Mouse (Mus musculus) MEL (cell line): ENCODE results near the gene Gm20388.

Experiments
- CHD2 ChIP-seq: IDR thresholded peaks from 2 replicates; pipeline ENCODE4 v1.6.1; 2011; ENCODE audit warnings: low read length, improper control_type of control experiment
- CTCF ChIP-seq, 3 experiments: IDR thresholded peaks in 2 of 3; conservative IDR thresholded peaks in 1 of 3; 2 replicates each; pipeline ENCODE4 v1.5.1; 2011 to 2012; ENCODE audit warnings: low read length in 3 of 3, low read depth in 2 of 3, mild to moderate bottlenecking in 2 of 3, improper control_type of control experiment in 1 of 3, inconsistent platforms in 1 of 3, mixed read lengths in 1 of 3, moderate library complexity in 1 of 3; ENCODE audit not compliant: control insufficient read depth in 1 of 3, insufficient read depth in 1 of 3, poor library complexity in 1 of 3, severe bottlenecking in 1 of 3
- EP300 ChIP-seq, 2 experiments: IDR thresholded peaks; 2 replicates each; pipeline ENCODE4 v1.6.1; 2011; ENCODE audit warnings: improper control_type of control experiment in 2 of 2, low read length in 2 of 2, low read depth in 1 of 2, mild to moderate bottlenecking in 1 of 2
- JUND ChIP-seq: IDR thresholded peaks from 2 replicates; pipeline ENCODE4 v1.6.1; 2011; ENCODE audit warnings: low read depth, mild to moderate bottlenecking, improper control_type of control experiment, low read length
- KAT2A ChIP-seq: conservative IDR thresholded peaks from 2 replicates; pipeline ENCODE4 v1.6.1; 2012; ENCODE audit warnings: low read depth, low read length, improper control_type of control experiment, inconsistent platforms
- NRF1 ChIP-seq: IDR thresholded peaks from 2 replicates; pipeline ENCODE4 v1.6.1; 2014; ENCODE audit warnings: low read depth, mild to moderate bottlenecking, inconsistent platforms, low read length, improper control_type of control experiment, moderate library complexity; ENCODE audit not compliant: poor library complexity, insufficient read depth, severe bottlenecking
- POLR2A ChIP-seq, 2 experiments: IDR thresholded peaks; 2 replicates each; pipeline ENCODE4 v1.6.1; 2011 to 2012; ENCODE audit warnings: low read length in 2 of 2, mild to moderate bottlenecking in 2 of 2, control low read depth in 1 of 2, improper control_type of control experiment in 1 of 2, low read depth in 1 of 2, moderate library complexity in 1 of 2; ENCODE audit not compliant: control insufficient read depth in 1 of 2, insufficient read depth in 1 of 2, poor library complexity in 1 of 2
- TAL1 ChIP-seq: IDR thresholded peaks from 2 replicates; pipeline ENCODE4 v1.6.1; 2012; ENCODE audit warnings: mild to moderate bottlenecking, inconsistent platforms, low read length, moderate library complexity, mixed read lengths
- TCF12 ChIP-seq: IDR thresholded peaks from 2 replicates; pipeline ENCODE4 v1.6.1; 2014; ENCODE audit warnings: low read depth, mild to moderate bottlenecking, inconsistent platforms, low read length, improper control_type of control experiment, moderate library complexity
- USF1 ChIP-seq: IDR thresholded peaks from 2 replicates; pipeline ENCODE4 v1.6.1; 2014; ENCODE audit warnings: low read depth, mild to moderate bottlenecking, inconsistent platforms, low read length, improper control_type of control experiment, moderate library complexity

GRCm38 (mm10) chr8:120284265-120284664 is 373.6 kb downstream of the Gm20388 start:
- TF ChIP-seq EP300 (IDR thresholded peaks at IDR 0.05; ENCODE audit: low read depth in 1 of 2, low read length in 2 of 2) (no peak), NRF1 (no peak), CHD2 (no peak), POLR2A (IDR thresholded peaks at IDR 0.05; ENCODE audit: control insufficient read depth in 1 of 2, insufficient read depth in 1 of 2, low read depth in 1 of 2, low read length in 2 of 2, poor library complexity in 1 of 2) (no peak), CTCF (IDR thresholded peaks at IDR 0.05 in 2 of 3, conservative IDR thresholded peaks at IDR 0.05 in 1 of 3; ENCODE audit: control insufficient read depth in 1 of 3, insufficient read depth in 1 of 3, low read depth in 2 of 3, low read length in 3 of 3, poor library complexity in 1 of 3, severe bottlenecking in 1 of 3) (no peak), TCF12 (no peak), KAT2A (no peak), JUND (no peak), TAL1 (no peak), USF1 (no peak)
